In the genomic region with DNA sequence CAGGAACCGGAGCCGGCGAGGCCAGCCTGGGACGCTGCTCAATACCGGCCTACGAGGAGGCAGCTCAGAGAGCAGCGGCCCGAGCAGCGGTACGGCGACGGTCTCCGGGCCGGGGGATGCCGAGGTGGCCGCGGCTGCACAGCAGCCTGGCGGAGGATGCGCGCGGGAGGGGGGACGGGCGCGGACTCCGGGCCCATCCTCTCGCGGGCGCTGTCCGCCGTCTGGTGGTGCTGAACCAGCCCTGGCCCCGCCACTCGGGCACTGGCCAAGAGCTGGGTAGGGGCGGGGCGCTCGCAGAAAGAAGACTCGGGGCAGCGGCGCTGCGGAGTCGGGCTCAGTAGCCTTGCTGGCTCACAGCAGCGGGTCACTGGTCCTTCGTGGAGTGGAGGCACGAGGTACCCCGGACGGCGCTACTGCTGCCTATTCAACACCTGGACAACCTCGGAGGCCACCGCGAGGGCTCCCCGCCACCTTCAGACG, we compare ENCODE assay signal across 9 mouse cellular contexts. TPM values are rescaled to one million over a fixed set of nuclear protein-coding genes. Genes with fewer than 3 reads are reported as not detected.
DNase-seq lines count a peak whose midpoint lies in the region; ATAC-seq and TF ChIP-seq lines count a peak whose summit lies in the region.
"Had no signal": no experiment of that assay in that cellular context is flagged by ENCODE, and none has a peak within 500 bp of the region (broad histone marks: within the 10 kb centered on the region; RNA-seq: fewer than 3 reads in every experiment).

No protein-coding gene starts in this region.

- ATAC-seq in forebrain, embryonic 13.5 days, result peak; percentile 66
- ATAC-seq in heart, postnatal 0 days (ENCODE audit: insufficient read depth, low read depth), result peak; percentile 88
- ATAC-seq in liver, embryonic 15.5 days (ENCODE audit: insufficient read depth), result peak; percentile 63
- peak; percentile 77 for ATAC-seq in neural tube, embryonic 12.5 days (ENCODE audit: low FRiP score, low read depth)
- peak; percentile 82 for ATAC-seq in stomach, embryonic 16.5 days (ENCODE audit: insufficient read depth, low FRiP score)

- no peaks in the 10 kb centered on the region for H3K36me3 ChIP-seq in forebrain, embryonic 13.5 days (ENCODE audit: poor library complexity, severe bottlenecking)
- no peaks in the 10 kb centered on the region for H3K36me3 ChIP-seq in heart, postnatal 0 days (replicated peaks; ENCODE audit: control insufficient read depth, insufficient read depth, low read length)
- no peaks in the 10 kb centered on the region for H3K36me3 ChIP-seq in liver, embryonic 15.5 days (replicated peaks)
- H3K36me3 ChIP-seq in neural tube, embryonic 12.5 days, result no peaks in the 10 kb centered on the region
- no peaks in the 10 kb centered on the region for H3K36me3 ChIP-seq in stomach, embryonic 16.5 days (ENCODE audit: control insufficient read depth, insufficient read depth, low read length)

- peak overlapping the region; percentile 80 for H3K9ac ChIP-seq in forebrain, embryonic 13.5 days
- no peak overlapping the region for H3K9ac ChIP-seq in heart, postnatal 0 days (replicated peaks; ENCODE audit: low read depth, low read length)
- no peak overlapping the region for H3K9ac ChIP-seq in liver, embryonic 15.5 days
- peak overlapping the region; percentile 80 for H3K9ac ChIP-seq in neural tube, embryonic 12.5 days
- peak overlapping the region; percentile 40; the same call in 1 of the 2 replicates for H3K9ac ChIP-seq in stomach, embryonic 16.5 days (ENCODE audit: low read length)

- DNase-seq in CD4-positive, CD25-positive, alpha-beta regulatory T cell, adult 2 months (ENCODE audit: low read depth, low spot score), result peak; percentile 77
- DNase-seq in c-Kit-positive CD71-positive TER-119-positive erythroid progenitor cells, embryonic 14.5 days (ENCODE audit: low spot score), result peak; percentile 40
- DNase-seq in heart, postnatal 0 days (ENCODE audit: low spot score), result peak; percentile 69
- peak; percentile 93 for DNase-seq in kidney, postnatal 14 days

- under 1% methylated on average over 45 of the region's 51 CpGs for WGBS in forebrain, embryonic 13.5 days
- under 1% methylated on average over 38 of the region's 51 CpGs for WGBS in heart, postnatal 0 days
- WGBS in liver, embryonic 15.5 days (ENCODE audit: insufficient replicate concordance), result 1% methylated on average over 46 of the region's 51 CpGs
- WGBS in neural tube, embryonic 12.5 days, result under 1% methylated on average over 51 of the region's 51 CpGs
- under 1% methylated on average over 51 of the region's 51 CpGs for WGBS in stomach, embryonic 16.5 days

- no peak for TF ChIP-seq CTCF in heart, postnatal 0 days (IDR thresholded peaks at IDR 0.05; ENCODE audit: low read depth)

- H3K4me3 ChIP-seq in forebrain, embryonic 13.5 days, result peak overlapping the region; percentile 66
- peak overlapping the region; percentile 59 for H3K4me3 ChIP-seq in heart, postnatal 0 days (ENCODE audit: low read depth, low read length)
- peak overlapping the region; percentile 51 for H3K4me3 ChIP-seq in liver, embryonic 15.5 days (replicated peaks)
- peak overlapping the region; percentile 58 for H3K4me3 ChIP-seq in neural tube, embryonic 12.5 days
- H3K4me3 ChIP-seq in stomach, embryonic 16.5 days (replicated peaks; ENCODE audit: low read length), result peak overlapping the region; percentile 59

- H3K4me2 ChIP-seq in forebrain, embryonic 13.5 days, result peak overlapping the region; percentile 90
- H3K4me2 ChIP-seq in heart, postnatal 0 days (ENCODE audit: low read depth, low read length), result peak overlapping the region; percentile 97
- peak overlapping the region; percentile 75 for H3K4me2 ChIP-seq in liver, embryonic 15.5 days
- H3K4me2 ChIP-seq in neural tube, embryonic 12.5 days (replicated peaks), result peak overlapping the region; percentile 74
- H3K4me2 ChIP-seq in stomach, embryonic 16.5 days (ENCODE audit: low read depth, low read length), result peak overlapping the region; percentile 100

- peaks cover 57% of the 10 kb centered on the region for H3K4me1 ChIP-seq in forebrain, embryonic 13.5 days
- H3K4me1 ChIP-seq in heart, postnatal 0 days (ENCODE audit: control insufficient read depth, insufficient read depth), result peaks cover 21% of the 10 kb centered on the region
- peaks cover 26% of the 10 kb centered on the region for H3K4me1 ChIP-seq in liver, embryonic 15.5 days (replicated peaks)
- H3K4me1 ChIP-seq in neural tube, embryonic 12.5 days, result peaks cover 53% of the 10 kb centered on the region
- peaks cover 13% of the 10 kb centered on the region for H3K4me1 ChIP-seq in stomach, embryonic 16.5 days (ENCODE audit: control insufficient read depth, insufficient read depth, low read length)

- H3K9me3 ChIP-seq in forebrain, embryonic 13.5 days (replicated peaks), result no peaks in the 10 kb centered on the region
- no peaks in the 10 kb centered on the region for H3K9me3 ChIP-seq in heart, postnatal 0 days (replicated peaks; ENCODE audit: control insufficient read depth, low read length)
- H3K9me3 ChIP-seq in liver, embryonic 15.5 days (replicated peaks), result no peaks in the 10 kb centered on the region
- H3K9me3 ChIP-seq in neural tube, embryonic 12.5 days, result no peaks in the 10 kb centered on the region
- H3K9me3 ChIP-seq in stomach, embryonic 16.5 days (replicated peaks; ENCODE audit: control insufficient read depth, low read length), result no peaks in the 10 kb centered on the region

- H3K27ac ChIP-seq in forebrain, embryonic 13.5 days, result peak overlapping the region; percentile 96
- H3K27ac ChIP-seq in heart, postnatal 0 days (ENCODE audit: low read depth), result no peak overlapping the region
- H3K27ac ChIP-seq in liver, embryonic 15.5 days (replicated peaks), result no peak overlapping the region
- peak overlapping the region; percentile 93 for H3K27ac ChIP-seq in neural tube, embryonic 12.5 days
- no peak overlapping the region for H3K27ac ChIP-seq in stomach, embryonic 16.5 days (ENCODE audit: low read length)

- H3K27me3 ChIP-seq in forebrain, embryonic 13.5 days, result peaks cover 53% of the 10 kb centered on the region
- H3K27me3 ChIP-seq in heart, postnatal 0 days (ENCODE audit: control insufficient read depth, insufficient read depth, low read length), result peaks cover 60% of the 10 kb centered on the region
- H3K27me3 ChIP-seq in liver, embryonic 15.5 days, result peaks cover 75% of the 10 kb centered on the region
- peaks cover 43% of the 10 kb centered on the region for H3K27me3 ChIP-seq in neural tube, embryonic 12.5 days (replicated peaks)
- H3K27me3 ChIP-seq in stomach, embryonic 16.5 days (ENCODE audit: control insufficient read depth, insufficient read depth, low read length), result peaks cover 57% of the 10 kb centered on the region

- TF ChIP-seq EP300 in heart, postnatal 0 days (IDR thresholded peaks at IDR 0.05; ENCODE audit: low read depth), result no peak

RNA-seq across cellular contexts. Expression of gene Trim67, which starts 0.3 kb away (rescaled TPM):
- 9.4 and 9.8 TPM in 2 replicates for polyA plus RNA-seq in forebrain, embryonic 13.5 days (2015; fragmentation: Nextera tagmentation; extraction: Ambion mirVana)
- total RNA-seq in heart, postnatal 0 days (2014; rRNA removed; ENCODE audit: low replicate concordance), result 0.04 and 0.08 TPM in 2 replicates
- 0.07 and 0.08 TPM in 2 replicates for polyA plus RNA-seq in heart, postnatal 0 days (2015; fragmentation: Nextera tagmentation; extraction: Ambion mirVana)
- 0.01 and 0.02 TPM in 2 replicates for polyA plus RNA-seq in liver, embryonic 15.5 days (2015; fragmentation: Nextera tagmentation; extraction: Ambion mirVana)
- polyA plus RNA-seq in neural tube, embryonic 12.5 days (2016; fragmentation: Nextera tagmentation; extraction: Ambion mirVana), result 14.3 and 15.1 TPM in 2 replicates
- polyA plus RNA-seq in stomach, embryonic 16.5 days (2015; fragmentation: Nextera tagmentation; extraction: Ambion mirVana), result 0.30 and 0.40 TPM in 2 replicates
- total RNA-seq: MEL had no signal

RNA-seq across cellular contexts. Expression of gene Fam89a, which starts 41.6 kb away (rescaled TPM):
- 0.34 and 0.36 TPM in 2 replicates for polyA plus RNA-seq in forebrain, embryonic 13.5 days (2015; fragmentation: Nextera tagmentation; extraction: Ambion mirVana)
- total RNA-seq in heart, postnatal 0 days (2014; rRNA removed; ENCODE audit: low replicate concordance), result not detected in 2 replicates
- 0.89 and 1.1 TPM in 2 replicates for polyA plus RNA-seq in heart, postnatal 0 days (2015; fragmentation: Nextera tagmentation; extraction: Ambion mirVana)
- 2.7 and 3.1 TPM in 2 replicates for polyA plus RNA-seq in liver, embryonic 15.5 days (2015; fragmentation: Nextera tagmentation; extraction: Ambion mirVana)
- 8.9 and 11.2 TPM in 2 replicates for polyA plus RNA-seq in neural tube, embryonic 12.5 days (2016; fragmentation: Nextera tagmentation; extraction: Ambion mirVana)
- polyA plus RNA-seq in stomach, embryonic 16.5 days (2015; fragmentation: Nextera tagmentation; extraction: Ambion mirVana), result 3.2 and 4.7 TPM in 2 replicates

Comparison
In these comparisons a context has a peak if more than half of its experiments do, and no peak if none do; other contexts are left out.
1. DNase-seq: peak in every context shown above with its lines; median percentile 93 in kidney, postnatal 14 days; 77 in CD4-positive, CD25-positive, alpha-beta regulatory T cell, adult 2 months; 69 in heart, postnatal 0 days; 40 in c-Kit-positive CD71-positive TER-119-positive erythroid progenitor cells, embryonic 14.5 days.
2. H3K27ac ChIP-seq: peak in forebrain, embryonic 13.5 days (single experiment) and neural tube, embryonic 12.5 days (single experiment); none in heart, postnatal 0 days (single experiment), liver, embryonic 15.5 days (single experiment) and stomach, embryonic 16.5 days (single experiment).
3. H3K9ac ChIP-seq: peak in forebrain, embryonic 13.5 days (single experiment), neural tube, embryonic 12.5 days (single experiment) and stomach, embryonic 16.5 days (single experiment); none in heart, postnatal 0 days (single experiment) and liver, embryonic 15.5 days (single experiment).
4. Peak in every context shown above with its lines, with median percentiles within 50 percentile points of each other: ATAC-seq, H3K4me2 ChIP-seq and H3K4me3 ChIP-seq.